Mouse (Mus musculus): ENCODE measurements at regions not wholly inside any gene's neighbourhood (a gene's known extent, or its start where the extent isn't known, plus 50 kb on each side); places are given as distances from the start of the nearest gene placed in this dataset.

DNA sequence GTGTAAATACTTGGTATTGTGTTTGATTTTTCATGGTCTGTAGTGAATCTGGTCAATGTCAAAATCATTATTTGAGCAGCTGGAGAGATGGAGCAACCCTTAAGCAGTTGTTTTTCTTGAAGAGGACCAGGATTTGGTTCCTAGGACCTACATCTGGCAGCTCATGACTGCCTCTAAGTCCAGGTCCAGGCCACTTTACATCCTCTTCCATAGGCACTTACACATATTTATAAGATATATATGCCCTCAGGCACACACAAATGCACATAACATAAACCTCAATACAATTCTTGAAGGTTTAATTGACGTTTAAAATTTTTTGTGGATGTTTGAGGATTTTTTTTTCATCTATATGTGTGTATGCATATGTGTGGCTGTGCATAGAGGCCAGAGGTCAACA is 96.8 kb upstream of the Fam240b start:
- CTCF ChIA-PET = interaction anchor here in 1 of 4 experiments (1.5 kb wide), 1 partner anchor 20 kb away, joined by 3 read pairs; no protein-coding TSS in a partner anchor
- POLR2A ChIA-PET = interaction anchor here in 2 of 4 experiments (0.6 to 0.7 kb wide), 2 partner anchors 11 to 105 kb away, joined by 3 read pairs; no protein-coding TSS in a partner anchor

DNA sequence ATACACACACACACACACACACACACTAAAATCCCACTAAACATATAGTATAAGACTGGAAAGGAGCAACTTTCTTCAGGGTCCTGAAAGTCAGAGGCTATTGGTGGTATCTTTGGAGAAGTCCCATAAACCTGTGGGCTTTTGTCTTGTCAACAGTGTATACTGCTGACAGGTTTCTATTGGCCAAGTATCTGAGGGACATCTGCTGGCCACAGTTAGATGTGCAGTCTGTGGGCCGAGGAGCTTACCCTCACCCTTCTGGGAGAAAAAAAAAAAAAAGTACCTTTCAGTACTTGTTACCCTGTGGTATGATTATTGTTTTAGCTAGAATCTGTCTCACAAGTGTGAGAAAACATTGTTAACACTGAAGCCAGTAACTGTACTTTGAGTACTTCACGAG is 76.1 kb upstream of the Fam240b start:
- CTCF ChIA-PET = interaction anchor here (0.5 to 1.9 kb wide), 22 partner anchors 11 to 499 kb away, joined by 3 to 25 read pairs (median 4); partner anchors contain the start of gene Aaed1 (in 1 of the 4)

DNA sequence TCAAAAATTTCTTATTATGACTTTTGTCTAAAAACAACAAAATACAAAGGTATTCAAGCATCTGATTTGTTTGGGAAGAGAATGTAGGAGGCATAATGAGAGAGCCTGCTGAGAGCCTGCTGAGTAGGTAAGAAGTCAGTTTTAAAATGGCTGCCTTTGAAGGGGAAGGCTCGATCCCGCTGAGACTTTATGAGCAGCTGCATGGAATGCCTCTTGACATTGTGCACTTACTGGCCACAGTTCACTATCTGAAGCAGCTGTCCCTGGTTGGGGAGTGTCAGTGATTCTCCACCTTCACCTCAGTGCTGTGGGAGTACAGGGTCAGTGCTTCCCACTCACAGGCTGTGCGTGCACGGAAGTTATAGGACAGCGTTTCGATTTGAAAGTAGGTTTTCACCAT is 71.3 kb upstream of the Fam240b start:
- POLR2A ChIA-PET = no interaction called here
- CTCF ChIA-PET = no interaction called here

More for the DNA sequence above, 76.1 kb upstream of the Fam240b start:
- POLR2A ChIA-PET = interaction anchor here in 2 of 4 experiments (1.2 to 1.8 kb wide), 3 partner anchors 19 to 135 kb away, joined by 3 read pairs; no protein-coding TSS in a partner anchor

DNA sequence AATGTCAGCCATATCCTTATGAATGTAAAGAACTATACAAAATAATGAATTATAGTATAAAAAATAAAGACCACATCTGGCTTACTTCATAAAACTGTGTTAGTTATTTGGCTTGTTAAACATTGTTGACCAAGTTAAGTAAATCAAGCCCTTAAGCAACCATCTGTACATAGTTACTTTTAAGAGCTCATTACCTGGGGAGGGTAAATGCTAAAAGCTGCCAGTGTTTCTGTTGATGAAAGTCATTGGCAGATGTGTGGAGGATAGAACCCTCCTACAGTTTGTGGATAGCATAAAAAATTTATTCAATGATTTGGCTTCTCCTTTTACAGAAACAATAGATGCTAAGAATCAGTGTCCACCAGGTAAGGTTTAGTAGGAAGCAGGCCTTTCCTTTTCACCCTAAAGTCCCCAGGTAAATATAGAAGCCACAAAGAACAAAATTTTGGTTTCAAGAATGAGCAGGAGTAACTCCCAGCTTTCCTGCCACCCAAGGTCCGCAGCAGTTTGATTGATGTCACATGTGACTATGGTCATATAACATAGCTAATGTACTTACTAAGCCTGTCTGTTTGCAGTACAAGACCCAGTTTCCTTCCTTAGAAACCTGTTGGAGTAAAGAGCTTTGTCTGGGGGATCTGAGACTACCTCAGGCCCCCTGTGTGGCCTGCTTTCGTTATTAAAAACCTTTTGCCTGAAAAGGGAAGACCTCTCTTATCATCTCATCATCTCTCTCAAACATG is 69.5 kb upstream of the Fam240b start:
- CTCF ChIA-PET = interaction anchor here in 1 of 4 experiments (0.9 kb wide), 1 partner anchor 128 kb away, joined by 3 read pairs; no protein-coding TSS in a partner anchor
- POLR2A ChIA-PET = interaction anchor here (0.6 to 1.2 kb wide), 6 partner anchors 70 to 550 kb away, joined by 3 to 4 read pairs (median 4); partner anchors contain the start of gene Fam240b (in 1 of the 4)

DNA sequence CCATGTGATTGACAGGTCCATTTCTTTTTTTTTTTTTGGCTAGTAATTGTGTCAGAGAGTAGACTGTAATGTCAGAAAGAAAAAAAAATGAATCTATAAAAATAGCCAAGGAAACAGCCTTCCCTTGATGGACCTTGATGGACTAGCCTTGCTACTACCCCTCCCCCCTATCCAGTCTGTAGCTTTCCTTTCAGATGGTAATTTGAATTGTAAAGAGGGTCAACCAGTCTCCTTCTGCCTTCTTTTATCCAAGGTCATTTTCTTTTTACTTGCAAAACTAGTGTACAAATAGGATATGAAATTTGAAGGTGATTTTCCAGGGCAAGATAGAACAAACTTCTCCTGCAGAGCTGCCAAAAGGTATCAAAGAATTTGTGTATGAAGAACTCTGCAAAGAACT is 68.2 kb upstream of the Fam240b start:
- POLR2A ChIA-PET = interaction anchor here in 3 of 4 experiments (0.7 to 1.2 kb wide), 3 partner anchors 19 to 132 kb away, joined by 3 to 4 read pairs (median 3); partner anchors contain the start of gene Fam240b (in 1 of the 3)
- CTCF ChIA-PET = interaction anchor here in 1 of 4 experiments (0.6 kb wide), 1 partner anchor 721 kb away, joined by 3 read pairs; no protein-coding TSS in a partner anchor

All from embryonic stem cell, embryonic (primary cell).